Comparison of ENCODE assay signal across 10 mouse cellular contexts in the genomic region with DNA sequence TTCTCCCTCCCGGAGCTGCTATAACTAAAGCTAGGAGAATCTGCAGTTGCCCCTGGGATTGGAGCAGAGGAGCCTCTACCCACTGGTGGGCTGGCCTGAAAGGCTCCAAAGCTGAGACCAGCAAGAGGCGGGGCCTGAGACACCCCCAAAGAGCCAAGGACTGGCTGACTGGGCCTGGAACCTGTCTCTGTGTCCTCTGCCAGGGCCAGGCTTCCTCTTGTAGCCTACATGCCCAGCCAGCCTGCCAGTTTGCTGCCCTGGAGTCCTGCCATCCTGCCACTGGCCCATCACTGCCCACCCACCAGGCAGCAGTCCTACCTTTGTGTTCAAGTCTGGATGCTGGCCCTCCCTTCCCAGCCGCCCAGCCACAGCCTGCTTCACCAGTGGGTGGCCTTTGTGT.
DNase-seq lines count a peak whose midpoint lies in the region; ATAC-seq and TF ChIP-seq lines count a peak whose summit lies in the region.
"Had no signal": no experiment of that assay in that cellular context is flagged by ENCODE, and none has a peak within 500 bp of the region (broad histone marks: within the 10 kb centered on the region; RNA-seq: fewer than 3 reads in every experiment).

No protein-coding gene starts in this region.

- no peaks in the 10 kb centered on the region for H3K9me3 ChIP-seq in liver, embryonic 12.5 days (replicated peaks)
- H3K9me3 ChIP-seq: embryonic facial prominence, embryonic 13.5 days; limb, embryonic 13.5 days had no signal

- ATAC-seq in liver, embryonic 12.5 days = no peak

- no peak overlapping the region for H3K27ac ChIP-seq in liver, embryonic 12.5 days
- H3K27ac ChIP-seq: embryonic facial prominence, embryonic 13.5 days; limb, embryonic 13.5 days had no signal

- H3K4me1 ChIP-seq in liver, embryonic 12.5 days = no peaks in the 10 kb centered on the region; the same call in 1 of the 2 replicates
- H3K4me1 ChIP-seq: embryonic facial prominence, embryonic 13.5 days; limb, embryonic 13.5 days had no signal

- peak; percentile 38 for DNase-seq in adrenal gland, postnatal 14 days
- DNase-seq in adrenal gland, adult 8-10 months = no peak
- DNase-seq in cerebellum, postnatal 4 days (ENCODE audit: low spot score in 2 of 2) = peak; percentile 36 to 71
- DNase-seq in layer of hippocampus, adult 9-11 months = peak; percentile 50
- no peak for DNase-seq in lung, postnatal 25 days (ENCODE audit: low spot score)
- DNase-seq in heart, adult 8-10 months (ENCODE audit: low spot score) = no peak

- H3K36me3 ChIP-seq in C2C12 (ENCODE audit: control insufficient read depth, insufficient read depth) = peaks cover 57% of the 10 kb centered on the region
- peaks cover 84% of the 10 kb centered on the region for H3K36me3 ChIP-seq in liver, embryonic 12.5 days

- no peak overlapping the region for H3K4me3 ChIP-seq in C2C12 (ENCODE audit: insufficient read depth, poor library complexity, severe bottlenecking)
- H3K4me3 ChIP-seq in liver, embryonic 12.5 days = no peak overlapping the region
- H3K4me3 ChIP-seq: embryonic facial prominence, embryonic 13.5 days; limb, embryonic 13.5 days had no signal

- H3K9ac ChIP-seq in liver, embryonic 12.5 days = no peak overlapping the region
- H3K9ac ChIP-seq: embryonic facial prominence, embryonic 13.5 days; limb, embryonic 13.5 days had no signal

- H3K4me2 ChIP-seq in liver, embryonic 12.5 days = no peak overlapping the region
- H3K4me2 ChIP-seq: embryonic facial prominence, embryonic 13.5 days; limb, embryonic 13.5 days had no signal

- no peaks in the 10 kb centered on the region for H3K79me2 ChIP-seq in C2C12 (ENCODE audit: control insufficient read depth, insufficient read depth)

- peak overlapping the region; percentile 53 for H3ac ChIP-seq in C2C12 (ENCODE audit: control insufficient read depth, insufficient read length, low read depth)

- H3K79me3 ChIP-seq in C2C12 (ENCODE audit: low read depth) = no peaks in the 10 kb centered on the region

- H3K27me3 ChIP-seq in C2C12 (ENCODE audit: control insufficient read depth, insufficient read depth, insufficient read length) = no peaks in the 10 kb centered on the region
- no peaks in the 10 kb centered on the region for H3K27me3 ChIP-seq in liver, embryonic 12.5 days (replicated peaks)
- H3K27me3 ChIP-seq: embryonic facial prominence, embryonic 13.5 days; limb, embryonic 13.5 days had no signal

- TF ChIP-seq CTCF in C2C12 (IDR thresholded peaks at IDR 0.05; ENCODE audit: control insufficient read depth, insufficient read depth, insufficient read length) = no peak

- 69% methylated on average over 2 of the region's 3 CpGs for WGBS in liver, embryonic 12.5 days (ENCODE audit: insufficient replicate concordance)

TF ChIP-seq in C2C12, 6 proteins besides CTCF, POLR2A, EP300 and RAD21:
- no peak for TF ChIP-seq CEBPB (IDR thresholded peaks at IDR 0.05; ENCODE audit: low read depth)
- no peak for TF ChIP-seq MYOG (IDR thresholded peaks at IDR 0.05; ENCODE audit: control insufficient read depth, extremely low read depth, insufficient read length)
- TF ChIP-seq USF1 (IDR thresholded peaks at IDR 0.05; ENCODE audit: low read depth) = no peak
- no peak for TF ChIP-seq MAX (IDR thresholded peaks at IDR 0.05)
- TF ChIP-seq MYOD1 (IDR thresholded peaks at IDR 0.05; ENCODE audit: control insufficient read depth, insufficient read length, low read depth) = no peak
- TF ChIP-seq FOSL1 (IDR thresholded peaks at IDR 0.05; ENCODE audit: insufficient read depth, low read length, poor library complexity, severe bottlenecking) = no peak
TF ChIP-seq in C2C12: peak in this region for 0.

Comparison
In these comparisons a context has a peak if more than half of its experiments do, and no peak if none do; other contexts are left out.
1. DNase-seq: peak in adrenal gland, postnatal 14 days (single experiment), cerebellum, postnatal 4 days (2 of 2) and layer of hippocampus, adult 9-11 months (single experiment); none in adrenal gland, adult 8-10 months (single experiment), lung, postnatal 25 days (single experiment) and heart, adult 8-10 months (single experiment).